Mouse (Mus musculus) heart, embryonic 11.5 days (tissue): Measurements from ENCODE around the gene Kpna2. TPM values are rescaled to one million over a fixed set of nuclear protein-coding genes. Genes with fewer than 3 reads are reported as not detected.

Experiments used
- ATAC-seq: fragments of 200-750 bp; cut with Nextera tagmentation; replicated peaks from 2 replicates; pipeline ENCODE4 v1.8.0; 2017; ENCODE audit warnings: moderate library complexity; ENCODE audit not compliant: insufficient number of reproducible peaks, low FRiP score, low TSS enrichment
- H3K27ac ChIP-seq: fragments of 300-500 bp; sonication (generic); 2 replicates; pipeline ENCODE4 v1.5.1; 2014; ENCODE audit warnings: mild to moderate bottlenecking, low read depth, low read length
- H3K27me3 ChIP-seq: fragments of 300-500 bp; sonication (generic); 2 replicates; pipeline ENCODE4 v1.6.1; 2014; ENCODE audit warnings: mild to moderate bottlenecking, low read length, mixed read lengths; ENCODE audit not compliant: control insufficient read depth, insufficient read depth
- H3K36me3 ChIP-seq: fragments of 300-500 bp; sonication (generic); 2 replicates; pipeline ENCODE4 v1.6.1; 2014; ENCODE audit warnings: mild to moderate bottlenecking, low read length, moderate library complexity, mixed read lengths; ENCODE audit not compliant: control insufficient read depth, insufficient read depth
- H3K4me1 ChIP-seq: fragments of 300-500 bp; sonication (generic); 2 replicates; pipeline ENCODE4 v1.6.1; 2014; ENCODE audit warnings: low read length; ENCODE audit not compliant: control insufficient read depth, insufficient read depth
- H3K4me2 ChIP-seq: fragments of 300-500 bp; sonication (generic); 2 replicates; pipeline ENCODE4 v1.6.1; 2014; ENCODE audit warnings: mild to moderate bottlenecking, moderate library complexity
- H3K4me3 ChIP-seq: fragments of 300-500 bp; sonication (generic); 2 replicates; pipeline ENCODE4 v1.5.1; 2014; ENCODE audit warnings: low read depth, low read length
- H3K9ac ChIP-seq: fragments of 300-500 bp; sonication (generic); 2 replicates; pipeline ENCODE4 v1.6.1; 2014; ENCODE audit warnings: mild to moderate bottlenecking, low read depth, low read length, moderate library complexity
- H3K9me3 ChIP-seq: fragments of 300-500 bp; sonication (generic); replicated peaks from 2 replicates; pipeline ENCODE4 v1.6.1; 2016; ENCODE audit warnings: low read length; ENCODE audit not compliant: control insufficient read depth
- WGBS: fragments of 180-500 bp; shearing (Covaris S2); extraction: QIAGEN DNeasy Blood & Tissue Kit; methylation state at CpG from one replicate; pipeline ENCODE4 v1.1.7; 2014; ENCODE audit not compliant: insufficient replicate concordance; 5-methylcytosine and 5-hydroxymethylcytosine counted together
- polyA plus RNA-seq: library from polyadenylated mRNA; unstranded; fragments of >200 nt; fragmentation: Nextera tagmentation; extraction: Ambion mirVana; gene quantifications from 2 replicates; pipeline ENCODE4 v1.2.1, GENCODE M21; 2014

Gene Kpna2
- polyA plus RNA-seq, 1 experiment from 2014 or later, result 342 TPM

GRCm38 (mm10) chr11:106967630-106968029 lies 31.7 kb downstream of the Kpna2 start:
- no peaks in the 10 kb centered on the region for H3K9me3 ChIP-seq
- H3K36me3 ChIP-seq, result no peaks in the 10 kb centered on the region
- no peak for ATAC-seq
- H3K4me2 ChIP-seq, result no peak overlapping the region
- peak overlapping the region; percentile 24; the same call in 1 of the 2 replicates for H3K27ac ChIP-seq
- WGBS, result 44% methylated on average over 10 of the region's 10 CpGs
- H3K9ac ChIP-seq, result no peak overlapping the region
- no peaks in the 10 kb centered on the region for H3K4me1 ChIP-seq
- H3K27me3 ChIP-seq, result no peaks in the 10 kb centered on the region
- no peak overlapping the region for H3K4me3 ChIP-seq

- no peak overlapping the region for H3K27ac ChIP-seq
- no peak overlapping the region for H3K4me3 ChIP-seq
- H3K4me1 ChIP-seq, result no peaks in the 10 kb centered on the region
- 85% methylated on average over 4 of the region's 4 CpGs for WGBS
- ATAC-seq, result no peak
- no peaks in the 10 kb centered on the region for H3K9me3 ChIP-seq
- H3K9ac ChIP-seq, result no peak overlapping the region
- H3K27me3 ChIP-seq, result no peaks in the 10 kb centered on the region
- no peaks in the 10 kb centered on the region for H3K36me3 ChIP-seq
- no peak overlapping the region for H3K4me2 ChIP-seq
Observed at GRCm38 (mm10) chr11:106965881-106966280, 33.5 kb downstream of the Kpna2 start.

GRCm38 (mm10) chr11:106962310-106962709 lies 37.0 kb downstream of the Kpna2 start:
- Histone ChIP-seq H3K27me3 (no peaks in the 10 kb centered on the region), H3K9ac (no peak overlapping the region), H3K4me2 (no peak overlapping the region), H3K27ac (no peak overlapping the region), H3K9me3 (no peaks in the 10 kb centered on the region; the same call in 1 of the 2 replicates), H3K36me3 (no peaks in the 10 kb centered on the region), H3K4me1 (no peaks in the 10 kb centered on the region), H3K4me3 (no peak overlapping the region)
- ATAC-seq, result no peak
- 81% methylated on average over 9 of the region's 9 CpGs for WGBS

GRCm38 (mm10) chr11:106961471-106962081 lies 37.8 kb downstream of the Kpna2 start:
- Histone ChIP-seq H3K4me2 (no peak overlapping the region), H3K9me3 (no peaks in the 10 kb centered on the region; the same call in 1 of the 2 replicates), H3K36me3 (no peaks in the 10 kb centered on the region), H3K4me1 (no peaks in the 10 kb centered on the region), H3K27ac (no peak overlapping the region), H3K4me3 (no peak overlapping the region), H3K27me3 (no peaks in the 10 kb centered on the region), H3K9ac (no peak overlapping the region)
- ATAC-seq, result no peak
- WGBS, result 58% methylated on average over 13 of the region's 13 CpGs

GRCm38 (mm10) chr11:106959121-106959520 lies 40.2 kb downstream of the Kpna2 start:
- no peak for ATAC-seq
- Histone ChIP-seq H3K4me3 (no peak overlapping the region), H3K9ac (no peak overlapping the region), H3K27ac (no peak overlapping the region), H3K4me2 (no peak overlapping the region), H3K4me1 (no peaks in the 10 kb centered on the region), H3K36me3 (no peaks in the 10 kb centered on the region), H3K27me3 (no peaks in the 10 kb centered on the region), H3K9me3 (no peaks in the 10 kb centered on the region; the same call in 1 of the 2 replicates)
- 86% methylated on average over 5 of the region's 5 CpGs for WGBS

GRCm38 (mm10) chr11:106958407-106959071 lies 40.8 kb downstream of the Kpna2 start:
- no peak overlapping the region for H3K27ac ChIP-seq
- ATAC-seq, result no peak

GRCm38 (mm10) chr11:106957271-106957980 lies 41.9 kb downstream of the Kpna2 start:
- ATAC-seq, result no peak
- H3K36me3 ChIP-seq, result no peaks in the 10 kb centered on the region
- no peaks in the 10 kb centered on the region for H3K27me3 ChIP-seq
- 64% methylated on average over 12 of the region's 12 CpGs for WGBS
- H3K9ac ChIP-seq, result no peak overlapping the region
- H3K27ac ChIP-seq, result no peak overlapping the region
- no peak overlapping the region; the same call in 1 of the 2 replicates for H3K4me2 ChIP-seq
- H3K4me3 ChIP-seq, result no peak overlapping the region
- H3K9me3 ChIP-seq, result no peaks in the 10 kb centered on the region; the same call in 1 of the 2 replicates
- no peaks in the 10 kb centered on the region for H3K4me1 ChIP-seq

More at GRCm38 (mm10) chr11:106958407-106959071, 40.8 kb downstream of the Kpna2 start:
- Histone ChIP-seq H3K4me1 (no peaks in the 10 kb centered on the region), H3K9me3 (no peaks in the 10 kb centered on the region; the same call in 1 of the 2 replicates), H3K4me2 (no peak overlapping the region), H3K27me3 (no peaks in the 10 kb centered on the region), H3K4me3 (no peak overlapping the region), H3K36me3 (no peaks in the 10 kb centered on the region), H3K9ac (no peak overlapping the region)
- WGBS, result 61% methylated on average over 6 of the region's 6 CpGs

GRCm38 (mm10) chr11:106954566-106954965 lies 44.8 kb downstream of the Kpna2 start:
- WGBS, result 63% methylated on average over 8 of the region's 8 CpGs
- no peak overlapping the region for H3K27ac ChIP-seq
- ATAC-seq, result no peak

More at GRCm38 (mm10) chr11:106954566-106954965, 44.8 kb downstream of the Kpna2 start:
- H3K4me2 ChIP-seq, result no peak overlapping the region
- H3K9me3 ChIP-seq, result no peaks in the 10 kb centered on the region; the same call in 1 of the 2 replicates
- H3K36me3 ChIP-seq, result no peaks in the 10 kb centered on the region
- no peaks in the 10 kb centered on the region for H3K27me3 ChIP-seq
- no peak overlapping the region for H3K4me3 ChIP-seq
- H3K4me1 ChIP-seq, result no peaks in the 10 kb centered on the region
- H3K9ac ChIP-seq, result no peak overlapping the region
